Mouse (Mus musculus) testis, postnatal 14 days (tissue): Measurements from ENCODE around the gene Spon1.

ENCODE experiments used
- DNase-seq: peaks from one replicate; pipeline ENCODE4 v3.0.0; 2021; ENCODE audit warnings: low spot score

The Spon1 gene

GRCm38 (mm10) chr7:113843150-113843549 is 77.4 kb downstream of the Spon1 start:
- no peak for DNase-seq

- DNase-seq: no peak
These were observed 79.4 kb downstream of the Spon1 start for GRCm38 (mm10) chr7:113845191-113845590.

- no peak for DNase-seq
These were observed 80.8 kb downstream of the Spon1 start for GRCm38 (mm10) chr7:113846553-113846952.

- DNase-seq: no peak
These were observed 81.4 kb downstream of the Spon1 start for GRCm38 (mm10) chr7:113847041-113847819.

GRCm38 (mm10) chr7:113850389-113850788 is 84.6 kb downstream of the Spon1 start:
- DNase-seq: no peak

GRCm38 (mm10) chr7:113855396-113855795 is 89.6 kb downstream of the Spon1 start:
- no peak for DNase-seq

- DNase-seq: no peak
These were observed 90.3 kb downstream of the Spon1 start for GRCm38 (mm10) chr7:113856067-113856466.

GRCm38 (mm10) chr7:113859480-113859881 is 93.7 kb downstream of the Spon1 start:
- no peak for DNase-seq

GRCm38 (mm10) chr7:113861964-113862363 is 96.2 kb downstream of the Spon1 start:
- DNase-seq: no peak

GRCm38 (mm10) chr7:113872846-113873245 is 107.0 kb downstream of the Spon1 start:
- no peak for DNase-seq

- no peak for DNase-seq
These were observed 111.7 kb downstream of the Spon1 start for GRCm38 (mm10) chr7:113877451-113877850.

- no peak for DNase-seq
These were observed 112.1 kb downstream of the Spon1 start for GRCm38 (mm10) chr7:113877926-113878325.

GRCm38 (mm10) chr7:113879085-113879501 is 113.3 kb downstream of the Spon1 start:
- DNase-seq: no peak

GRCm38 (mm10) chr7:113880021-113880420 is 114.2 kb downstream of the Spon1 start:
- DNase-seq: no peak

GRCm38 (mm10) chr7:113890782-113891181 is 125.0 kb downstream of the Spon1 start:
- no peak for DNase-seq

- no peak for DNase-seq
These were observed 125.7 kb downstream of the Spon1 start for GRCm38 (mm10) chr7:113891491-113891890.

GRCm38 (mm10) chr7:113893944-113894662 is 128.3 kb downstream of the Spon1 start:
- no peak for DNase-seq

GRCm38 (mm10) chr7:113895266-113895665 is 129.5 kb downstream of the Spon1 start:
- no peak for DNase-seq

GRCm38 (mm10) chr7:113898388-113898787 is 132.6 kb downstream of the Spon1 start:
- DNase-seq: no peak

- DNase-seq: no peak
These were observed 135.7 kb downstream of the Spon1 start for GRCm38 (mm10) chr7:113901511-113901910.

- DNase-seq: no peak
These were observed 136.2 kb downstream of the Spon1 start for GRCm38 (mm10) chr7:113901941-113902515.

- DNase-seq: no peak
These were observed 137.5 kb downstream of the Spon1 start for GRCm38 (mm10) chr7:113903127-113903827.
